Mouse (Mus musculus) kidney, postnatal 0 days (tissue): ENCODE results near the gene Adcy5. TPM values are rescaled to one million over a fixed set of nuclear protein-coding genes. Genes with fewer than 3 reads are reported as not detected.

Experiments used
- ATAC-seq: fragments of 200-750 bp; cut with Nextera tagmentation; replicated peaks from 2 replicates; pipeline ENCODE4 v1.8.0; 2017; ENCODE audit warnings: low read depth, moderate number of reproducible peaks, moderate TSS enrichment, moderate library complexity; ENCODE audit not compliant: low FRiP score
- DNase-seq: peaks from one replicate; pipeline ENCODE4 v3.0.0-alpha.2; 2016; ENCODE audit warnings: low spot score
- H3K27ac ChIP-seq: fragments of 300-500 bp; sonication (generic); 2 replicates; pipeline ENCODE4 v1.5.1; 2014; ENCODE audit warnings: mild to moderate bottlenecking
- H3K27me3 ChIP-seq: fragments of 300-500 bp; sonication (generic); 2 replicates; pipeline ENCODE4 v1.6.1; 2014; ENCODE audit warnings: low read length, mixed read lengths; ENCODE audit not compliant: insufficient read depth
- H3K36me3 ChIP-seq: fragments of 300-500 bp; sonication (generic); 2 replicates; pipeline ENCODE4 v1.6.1; 2014; ENCODE audit warnings: low read length, mixed read lengths; ENCODE audit not compliant: insufficient read depth
- H3K4me1 ChIP-seq: fragments of 300-500 bp; sonication (generic); replicated peaks from 2 replicates; pipeline ENCODE4 v1.6.1; 2014; ENCODE audit warnings: antibody characterized with exemption, low read length, mixed read lengths; ENCODE audit not compliant: insufficient read depth
- H3K4me2 ChIP-seq: fragments of 300-500 bp; sonication (generic); 2 replicates; pipeline ENCODE4 v1.6.1; 2014; ENCODE audit warnings: mild to moderate bottlenecking, low read length, moderate library complexity, mixed read lengths
- H3K4me3 ChIP-seq: fragments of 300-500 bp; sonication (generic); replicated peaks from 2 replicates; pipeline ENCODE4 v1.5.1; 2014; ENCODE audit warnings: low read depth, low read length
- H3K9ac ChIP-seq: fragments of 300-500 bp; sonication (generic); 2 replicates; pipeline ENCODE4 v1.6.1; 2014; ENCODE audit warnings: low read depth, low read length
- H3K9me3 ChIP-seq: fragments of 300-500 bp; sonication (generic); replicated peaks from 2 replicates; pipeline ENCODE4 v1.6.1; 2016; ENCODE audit warnings: low read length, inconsistent platforms, mixed read lengths
- CTCF ChIP-seq: IDR thresholded peaks from 2 replicates; pipeline ENCODE4 v1.5.1; 2016; ENCODE audit warnings: antibody characterized with exemption, low read depth, mild to moderate bottlenecking, moderate library complexity
- WGBS: fragments of 180-500 bp; shearing (Covaris S2); extraction: QIAGEN DNeasy Blood & Tissue Kit; methylation state at CpG from one replicate; pipeline ENCODE4 v1.1.7; 2014; 5-methylcytosine and 5-hydroxymethylcytosine counted together
- polyA plus RNA-seq: library from polyadenylated mRNA; unstranded; fragments of >200 nt; fragmentation: Nextera tagmentation; extraction: Ambion mirVana; gene quantifications from 2 replicates; pipeline ENCODE4 v1.2.1, GENCODE M21; 2015

Adcy5 gene
- polyA plus RNA-seq, 1 experiment from 2014 or later = 0.63 TPM

DNA sequence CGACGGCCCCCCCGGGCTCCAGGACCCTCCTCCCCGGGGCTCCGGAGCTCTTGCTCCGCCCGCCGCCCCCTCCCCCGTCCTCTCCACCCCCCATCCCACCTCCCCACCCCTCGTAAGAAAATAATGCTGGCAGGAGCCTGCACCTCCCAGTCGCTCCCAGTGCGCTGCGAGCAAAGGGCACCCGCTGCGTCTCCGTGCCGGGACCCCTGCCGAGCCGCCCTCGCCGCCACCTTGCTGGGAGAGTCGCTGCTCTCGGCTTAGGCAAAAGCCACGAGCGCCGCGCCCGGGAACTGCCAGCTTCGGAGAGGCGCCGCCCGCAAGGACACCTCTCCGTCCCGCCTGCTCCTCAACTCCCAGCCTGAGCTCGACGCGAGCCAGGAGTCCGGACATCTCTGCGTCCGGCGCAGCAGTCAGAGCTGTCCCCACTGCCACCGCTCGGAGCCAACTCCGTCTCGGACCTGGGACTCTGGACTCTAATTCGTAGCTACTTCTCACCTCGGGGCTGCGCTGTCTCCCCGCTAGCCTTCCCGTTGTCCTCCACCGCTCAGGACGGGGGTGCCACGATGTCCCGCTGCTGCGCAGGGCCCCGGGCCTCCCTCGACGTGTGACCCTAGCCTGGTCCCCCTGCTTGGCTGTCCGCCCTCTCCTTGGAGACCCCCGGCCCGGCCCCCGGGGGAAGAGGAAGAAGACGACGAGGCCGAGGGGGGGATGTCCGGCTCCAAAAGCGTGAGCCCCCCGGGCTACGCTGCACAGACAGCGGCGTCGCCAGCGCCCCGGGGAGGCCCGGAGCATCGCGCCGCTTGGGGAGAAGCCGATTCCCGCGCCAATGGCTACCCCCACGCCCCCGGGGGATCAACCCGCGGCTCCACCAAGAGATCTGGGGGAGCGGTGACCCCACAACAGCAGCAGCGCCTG is 971 bp downstream of the Adcy5 start:
- TF ChIP-seq CTCF = peak; percentile 44; the same call in 1 of the 2 replicates
- peak; percentile 74 for DNase-seq
- 0 out of 2 replicates have a peak, but pooled peaks cover 9% of the 10 kb centered on the region for H3K4me1 ChIP-seq
- H3K27me3 ChIP-seq = peaks cover 71% of the 10 kb centered on the region
- H3K4me3 ChIP-seq = peak overlapping the region; percentile 62
- H3K4me2 ChIP-seq = peak overlapping the region; percentile 97
- peak overlapping the region; percentile 54 for H3K9ac ChIP-seq
- H3K36me3 ChIP-seq = no peaks in the 10 kb centered on the region
- WGBS = 2% methylated on average over 82 of the region's 87 CpGs
- H3K27ac ChIP-seq = no peak overlapping the region
- no peaks in the 10 kb centered on the region for H3K9me3 ChIP-seq
- peak; percentile 27; the same call in 1 of the 2 replicates for ATAC-seq

DNA sequence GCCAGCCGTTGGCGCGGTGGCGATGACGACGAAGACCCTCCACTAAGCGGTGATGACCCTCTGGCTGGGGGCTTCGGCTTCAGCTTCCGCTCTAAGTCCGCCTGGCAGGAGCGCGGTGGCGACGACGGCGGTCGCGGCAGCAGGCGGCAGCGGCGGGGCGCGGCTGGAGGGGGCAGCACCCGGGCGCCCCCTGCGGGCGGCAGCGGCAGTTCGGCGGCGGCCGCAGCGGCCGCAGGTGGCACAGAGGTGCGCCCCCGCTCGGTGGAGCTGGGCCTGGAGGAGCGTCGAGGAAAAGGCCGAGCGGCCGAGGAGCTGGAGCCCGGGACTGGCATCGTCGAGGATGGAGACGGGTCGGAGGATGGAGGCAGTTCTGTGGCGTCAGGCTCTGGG is 1.6 kb downstream of the Adcy5 start:
- DNase-seq (peak; percentile 58), ATAC-seq (no peak; the same call in 1 of the 2 replicates)
- 2% methylated on average over 45 of the region's 48 CpGs for WGBS
- Histone ChIP-seq H3K36me3 (no peaks in the 10 kb centered on the region), H3K4me3 (peak overlapping the region; percentile 62), H3K27me3 (peaks cover 66% of the 10 kb centered on the region), H3K4me1 (0 out of 2 replicates have a peak, but pooled peaks cover 9% of the 10 kb centered on the region), H3K9ac (no peak overlapping the region), H3K9me3 (no peaks in the 10 kb centered on the region), H3K4me2 (peak overlapping the region; percentile 97), H3K27ac (no peak overlapping the region)
- peak; percentile 57 for TF ChIP-seq CTCF

DNA sequence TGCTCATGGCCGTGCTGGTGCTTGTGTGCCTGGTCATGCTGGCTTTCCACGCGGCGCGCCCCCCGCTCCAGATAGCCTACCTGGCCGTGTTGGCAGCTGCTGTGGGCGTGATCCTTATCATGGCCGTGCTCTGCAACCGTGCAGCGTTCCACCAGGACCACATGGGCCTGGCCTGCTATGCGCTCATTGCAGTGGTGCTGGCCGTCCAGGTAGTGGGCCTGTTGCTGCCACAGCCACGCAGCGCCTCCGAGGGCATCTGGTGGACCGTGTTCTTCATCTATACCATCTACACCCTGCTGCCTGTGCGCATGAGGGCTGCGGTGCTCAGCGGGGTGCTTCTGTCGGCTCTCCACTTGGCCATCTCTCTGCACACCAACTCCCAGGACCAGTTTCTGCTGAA is 2.2 kb downstream of the Adcy5 start:
- Histone ChIP-seq H3K4me2 (peak overlapping the region; percentile 97; the same call in 1 of the 2 replicates), H3K9me3 (no peaks in the 10 kb centered on the region), H3K9ac (no peak overlapping the region), H3K27me3 (peaks cover 62% of the 10 kb centered on the region), H3K4me3 (no peak overlapping the region), H3K36me3 (no peaks in the 10 kb centered on the region), H3K4me1 (0 out of 2 replicates have a peak, but pooled peaks cover 9% of the 10 kb centered on the region), H3K27ac (no peak overlapping the region)
- DNase-seq (no peak), ATAC-seq (no peak)
- 68% methylated on average over 21 of the region's 21 CpGs for WGBS
- no peak for TF ChIP-seq CTCF

DNA sequence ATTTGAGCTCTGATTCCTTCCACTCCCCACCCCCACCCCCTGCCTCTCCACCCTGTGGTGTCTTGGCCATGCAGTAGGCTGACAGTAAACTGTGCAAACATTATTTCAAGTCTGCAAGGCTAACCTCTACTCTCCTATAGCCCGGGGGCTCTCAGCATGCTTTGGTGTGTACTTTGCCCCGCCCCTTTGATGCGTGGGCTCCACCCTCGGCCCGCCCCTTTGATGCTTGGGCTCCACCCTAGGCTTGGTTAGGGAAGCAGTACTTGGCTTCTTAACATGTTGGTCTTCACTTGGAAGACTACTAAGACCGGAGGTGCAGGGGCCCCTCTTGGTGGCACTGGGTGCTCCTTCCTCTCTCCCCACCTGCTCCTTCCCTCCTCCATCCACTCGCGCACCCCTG is 4.9 kb downstream of the Adcy5 start:
- Histone ChIP-seq H3K27me3 (peaks cover 35% of the 10 kb centered on the region), H3K9me3 (no peaks in the 10 kb centered on the region), H3K36me3 (no peaks in the 10 kb centered on the region), H3K4me2 (no peak overlapping the region), H3K4me3 (no peak overlapping the region), H3K27ac (no peak overlapping the region), H3K4me1 (peaks cover 6% of the 10 kb centered on the region; the same call in 1 of the 2 replicates), H3K9ac (no peak overlapping the region)
- no peak for ATAC-seq
- 51% methylated on average over 8 of the region's 8 CpGs for WGBS
- TF ChIP-seq CTCF = no peak
- DNase-seq = no peak

GRCm38 (mm10) chr16:35159991-35160390 is 5.3 kb downstream of the Adcy5 start:
- no peak for ATAC-seq
- no peaks in the 10 kb centered on the region for H3K9me3 ChIP-seq
- WGBS = 77% methylated on average over 4 of the region's 4 CpGs
- DNase-seq = no peak
- H3K27me3 ChIP-seq = peaks cover 32% of the 10 kb centered on the region
- H3K27ac ChIP-seq = no peak overlapping the region
- no peak for TF ChIP-seq CTCF
- H3K4me3 ChIP-seq = no peak overlapping the region
- H3K4me1 ChIP-seq = peaks cover 5% of the 10 kb centered on the region; the same call in 1 of the 2 replicates
- no peak overlapping the region for H3K4me2 ChIP-seq
- no peak overlapping the region for H3K9ac ChIP-seq
- no peaks in the 10 kb centered on the region for H3K36me3 ChIP-seq

DNA sequence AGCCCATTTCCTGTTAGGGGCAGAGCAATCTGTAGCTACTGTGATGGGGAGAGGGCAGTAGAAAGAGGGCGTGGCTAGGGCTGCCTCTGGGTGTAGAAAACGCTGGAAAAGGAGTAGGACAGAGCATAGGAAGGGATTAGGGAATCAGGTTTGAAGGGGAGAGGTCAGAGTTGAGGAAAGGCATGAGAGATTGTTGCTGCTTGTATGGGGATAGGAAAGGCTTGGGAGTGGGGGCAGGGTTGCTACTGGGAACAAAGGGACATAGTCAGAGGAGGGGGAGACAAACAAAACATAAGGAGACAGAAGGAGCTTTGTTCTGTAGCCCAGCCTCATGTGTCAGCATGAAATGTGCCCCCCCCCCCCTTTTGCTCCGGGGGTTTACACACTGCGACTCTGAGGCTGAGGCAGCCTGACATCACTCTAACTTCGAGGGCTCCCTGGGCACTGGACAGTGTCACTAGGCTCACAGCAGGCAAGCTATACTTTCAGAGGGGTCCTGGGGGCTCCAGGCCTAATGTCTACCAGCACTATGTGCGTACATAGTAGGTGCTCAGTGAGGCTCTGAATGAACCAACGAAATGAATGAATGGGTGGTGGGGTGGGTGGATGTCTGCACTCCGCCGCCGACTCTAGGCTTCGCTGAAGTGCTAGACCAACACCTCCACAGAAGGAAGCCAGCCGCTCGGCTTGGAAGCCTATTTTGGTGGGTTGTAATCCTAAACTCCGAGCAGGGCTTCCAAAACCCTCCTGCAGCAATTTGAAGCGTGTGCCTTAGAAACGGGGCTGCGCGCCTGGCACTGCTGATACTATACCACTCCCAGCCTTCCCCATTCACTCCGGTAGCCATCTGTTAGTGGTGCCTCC is 9.9 kb downstream of the Adcy5 start:
- Histone ChIP-seq H3K9ac (no peak overlapping the region), H3K4me3 (no peak overlapping the region), H3K36me3 (no peaks in the 10 kb centered on the region), H3K27me3 (no peaks in the 10 kb centered on the region), H3K4me1 (no peaks in the 10 kb centered on the region; the same call in 1 of the 2 replicates), H3K4me2 (no peak overlapping the region; the same call in 1 of the 2 replicates), H3K27ac (no peak overlapping the region), H3K9me3 (no peaks in the 10 kb centered on the region)
- 0 out of 2 replicates have a peak, but pooled peaks have one; percentile 17 for ATAC-seq
- WGBS = 35% methylated on average over 19 of the region's 19 CpGs
- TF ChIP-seq CTCF = no peak
- DNase-seq = no peak
